Mouse (Mus musculus) lung, adult 10 weeks (tissue): ENCODE results near the gene Tmem45b. TPM values are rescaled to one million over a fixed set of nuclear protein-coding genes. Genes with fewer than 3 reads are reported as not detected.

ENCODE experiments used
- polyA plus RNA-seq: library from polyadenylated mRNA; stranded (reverse); fragments of 350-450 nt; fragmentation: Illumina TruSeq; extraction: RNeasy Lipid Tissue Mini Kit (QIAGEN cat#74804); gene quantifications from one replicate; pipeline ENCODE4 v1.2.3, GENCODE M21; 2014; ENCODE audit warnings: low read depth, low replicate concordance; ENCODE audit not compliant: insufficient read depth

Tmem45b gene
- polyA plus RNA-seq = 3.4 TPM

GRCm38 (mm10) chr9:31463692-31464474 is at the start of gene Tmem45b:
Gene Tmem45b, minus strand, starts transcription at chr9:31464462.

GRCm38 (mm10) chr9:31385947-31386354 is 78.3 kb downstream of the Tmem45b start, which contains the start of gene Nfrkb:
Gene Nfrkb, plus strand, starts transcription at chr9:31386192.

Other genes with a start within 250 kb of the Tmem45b start
- gene Prdm10, start 183.9 kb downstream of the Tmem45b start, polyA plus RNA-seq = 2.2 TPM
- gene Nfrkb, start 78.3 kb downstream of the Tmem45b start, polyA plus RNA-seq = 4.9 TPM